Mouse (Mus musculus): Measurements from ENCODE around the gene Ccdc103. TPM values are rescaled to one million over a fixed set of nuclear protein-coding genes. Genes with fewer than 3 reads are reported as not detected.

Ccdc103 gene
- polyA plus RNA-seq, 1 experiment from 2014 or later = 2.4 TPM

GRCm38 (mm10) chr11:102895779-102896178 lies 14.8 kb downstream of the Ccdc103 start:
- H3K9me3 ChIP-seq = no peaks in the 10 kb centered on the region
- WGBS = 80% methylated on average over 9 of the region's 9 CpGs
- peaks cover 56% of the 10 kb centered on the region for H3K27me3 ChIP-seq
- no peak overlapping the region for H3K27ac ChIP-seq
- no peak for ATAC-seq (ENCODE audit: low FRiP score)
- no peak overlapping the region for H3K9ac ChIP-seq
- H3K4me2 ChIP-seq = no peak overlapping the region
- peaks cover 8% of the 10 kb centered on the region for H3K4me1 ChIP-seq
- H3K36me3 ChIP-seq (replicated peaks) = no peaks in the 10 kb centered on the region
- H3K4me3 ChIP-seq (replicated peaks) = no peak overlapping the region

- 79% methylated on average over 20 of the region's 20 CpGs for WGBS
- no peaks in the 10 kb centered on the region for H3K9me3 ChIP-seq
- H3K27ac ChIP-seq = no peak overlapping the region
- H3K9ac ChIP-seq = no peak overlapping the region
- H3K4me1 ChIP-seq = peaks cover 8% of the 10 kb centered on the region
- H3K27me3 ChIP-seq = peaks cover 52% of the 10 kb centered on the region
- ATAC-seq (ENCODE audit: low FRiP score) = no peak
- H3K4me3 ChIP-seq (replicated peaks) = no peak overlapping the region
- H3K36me3 ChIP-seq (replicated peaks) = no peaks in the 10 kb centered on the region
- H3K4me2 ChIP-seq = no peak overlapping the region
These were observed 15.6 kb downstream of the Ccdc103 start for GRCm38 (mm10) chr11:102896641-102897040.

- Histone ChIP-seq H3K36me3 (replicated peaks) (no peaks in the 10 kb centered on the region), H3K9me3 (no peaks in the 10 kb centered on the region), H3K27me3 (peaks cover 38% of the 10 kb centered on the region), H3K9ac (no peak overlapping the region), H3K4me1 (peaks cover 2% of the 10 kb centered on the region), H3K4me2 (no peak overlapping the region), H3K4me3 (replicated peaks) (no peak overlapping the region), H3K27ac (no peak overlapping the region)
- WGBS = 76% methylated on average over 9 of the region's 9 CpGs
- ATAC-seq (ENCODE audit: low FRiP score) = no peak
These were observed 17.4 kb downstream of the Ccdc103 start for GRCm38 (mm10) chr11:102898408-102898807.

GRCm38 (mm10) chr11:102900763-102901162 lies 19.8 kb downstream of the Ccdc103 start, which contains the start of gene Gfap:
TSS of gene Gfap (minus strand) at chr11:102900912.
- Histone ChIP-seq H3K9me3 (no peaks in the 10 kb centered on the region), H3K9ac (no peak within 1 kb of the TSS), H3K4me2 (no peak within 1 kb of the TSS), H3K4me3 (replicated peaks) (no peak within 1 kb of the TSS), H3K27me3 (peaks cover 14% of the 10 kb centered on the region), H3K27ac (no peak within 1 kb of the TSS), H3K36me3 (replicated peaks) (peaks cover 10% of the 10 kb centered on the region), H3K4me1 (no peaks in the 10 kb centered on the region)
- ATAC-seq (ENCODE audit: low FRiP score) = peak; percentile 71; the same call in 1 of the 2 replicates
- 15% methylated on average over 7 of the region's 7 CpGs for WGBS

GRCm38 (mm10) chr11:102901199-102901598 lies 20.2 kb downstream of the Ccdc103 start:
- Histone ChIP-seq H3K4me1 (no peaks in the 10 kb centered on the region), H3K4me2 (no peak overlapping the region), H3K9ac (no peak overlapping the region), H3K4me3 (replicated peaks) (no peak overlapping the region), H3K27ac (no peak overlapping the region), H3K27me3 (peaks cover 10% of the 10 kb centered on the region), H3K9me3 (no peaks in the 10 kb centered on the region), H3K36me3 (replicated peaks) (peaks cover 15% of the 10 kb centered on the region)
- ATAC-seq (ENCODE audit: low FRiP score) = no peak
- WGBS = 74% methylated on average over 4 of the region's 4 CpGs

- ATAC-seq (ENCODE audit: low FRiP score) = no peak
- Histone ChIP-seq H3K4me1 (no peaks in the 10 kb centered on the region), H3K9ac (no peak overlapping the region), H3K9me3 (no peaks in the 10 kb centered on the region), H3K4me2 (no peak overlapping the region), H3K36me3 (replicated peaks) (peaks cover 24% of the 10 kb centered on the region), H3K27ac (no peak overlapping the region), H3K4me3 (replicated peaks) (no peak overlapping the region), H3K27me3 (peaks cover 5% of the 10 kb centered on the region; the same call in 1 of the 2 replicates)
- 78% methylated on average over 5 of the region's 5 CpGs for WGBS
These were observed 21.1 kb downstream of the Ccdc103 start for GRCm38 (mm10) chr11:102902107-102902506.

- H3K9ac ChIP-seq = no peak overlapping the region
- no peak overlapping the region for H3K27ac ChIP-seq
- H3K36me3 ChIP-seq (replicated peaks) = peaks cover 39% of the 10 kb centered on the region
- no peak overlapping the region for H3K4me2 ChIP-seq
- no peak for ATAC-seq (ENCODE audit: low FRiP score)
- H3K27me3 ChIP-seq = no peaks in the 10 kb centered on the region
- WGBS = 84% methylated on average over 7 of the region's 7 CpGs
- no peaks in the 10 kb centered on the region for H3K9me3 ChIP-seq
- H3K4me1 ChIP-seq = no peaks in the 10 kb centered on the region
- H3K4me3 ChIP-seq (replicated peaks) = no peak overlapping the region
These were observed 22.6 kb downstream of the Ccdc103 start for GRCm38 (mm10) chr11:102903654-102904053.

GRCm38 (mm10) chr11:102911376-102911775 lies 30.4 kb downstream of the Ccdc103 start:
- 77% methylated on average over 7 of the region's 7 CpGs for WGBS
- Histone ChIP-seq H3K36me3 (replicated peaks) (peaks cover 97% of the 10 kb centered on the region), H3K27ac (no peak overlapping the region), H3K27me3 (no peaks in the 10 kb centered on the region), H3K4me2 (no peak overlapping the region), H3K4me1 (no peaks in the 10 kb centered on the region), H3K9ac (no peak overlapping the region), H3K9me3 (no peaks in the 10 kb centered on the region), H3K4me3 (replicated peaks) (no peak overlapping the region)
- ATAC-seq (ENCODE audit: low FRiP score) = no peak

- Histone ChIP-seq H3K27me3 (no peaks in the 10 kb centered on the region), H3K9ac (no peak overlapping the region), H3K4me2 (no peak overlapping the region), H3K9me3 (no peaks in the 10 kb centered on the region), H3K36me3 (replicated peaks) (peaks cover 57% of the 10 kb centered on the region), H3K4me1 (no peaks in the 10 kb centered on the region), H3K4me3 (replicated peaks) (no peak overlapping the region), H3K27ac (no peak overlapping the region)
- ATAC-seq (ENCODE audit: low FRiP score) = no peak
- 92% methylated on average over 9 of the region's 9 CpGs for WGBS
These were observed 34.4 kb downstream of the Ccdc103 start for GRCm38 (mm10) chr11:102915380-102915779.

GRCm38 (mm10) chr11:102918077-102918476 lies 37.1 kb downstream of the Ccdc103 start:
- no peak for ATAC-seq (ENCODE audit: low FRiP score)
- Histone ChIP-seq H3K36me3 (replicated peaks) (peaks cover 39% of the 10 kb centered on the region), H3K4me2 (no peak overlapping the region), H3K4me3 (replicated peaks) (no peak overlapping the region), H3K4me1 (peaks cover 18% of the 10 kb centered on the region), H3K9ac (no peak overlapping the region), H3K27me3 (no peaks in the 10 kb centered on the region), H3K27ac (no peak overlapping the region), H3K9me3 (no peaks in the 10 kb centered on the region)
- 98% methylated on average over 4 of the region's 4 CpGs for WGBS

GRCm38 (mm10) chr11:102921491-102921890 lies 40.5 kb downstream of the Ccdc103 start:
- Histone ChIP-seq H3K4me3 (replicated peaks) (no peak overlapping the region), H3K4me2 (no peak overlapping the region), H3K27me3 (no peaks in the 10 kb centered on the region), H3K36me3 (replicated peaks) (peaks cover 6% of the 10 kb centered on the region; the same call in 1 of the 2 replicates), H3K4me1 (peaks cover 33% of the 10 kb centered on the region), H3K27ac (no peak overlapping the region; the same call in 1 of the 2 replicates), H3K9ac (peak overlapping the region; percentile 14; the same call in 1 of the 2 replicates), H3K9me3 (no peaks in the 10 kb centered on the region)
- ATAC-seq (ENCODE audit: low FRiP score) = no peak
- 74% methylated on average over 6 of the region's 6 CpGs for WGBS

GRCm38 (mm10) chr11:102924557-102925350 lies 43.8 kb downstream of the Ccdc103 start, which contains the start of gene Kif18b:
TSS of gene Kif18b (minus strand) at chr11:102925124.
- peak within 1 kb of the TSS; percentile 71 for H3K9ac ChIP-seq
- peak within 1 kb of the TSS; percentile 65 for H3K4me2 ChIP-seq
- 0 out of 2 replicates have a peak, but pooled peaks cover 3% of the 10 kb centered on the region for H3K27me3 ChIP-seq
- H3K4me3 ChIP-seq (replicated peaks) = peak within 1 kb of the TSS; percentile 77
- ATAC-seq (ENCODE audit: low FRiP score) = peak; percentile 93
- peaks cover 6% of the 10 kb centered on the region; the same call in 1 of the 2 replicates for H3K36me3 ChIP-seq (replicated peaks)
- WGBS = under 1% methylated on average over 62 of the region's 62 CpGs
- H3K4me1 ChIP-seq = peaks cover 33% of the 10 kb centered on the region
- no peaks in the 10 kb centered on the region for H3K9me3 ChIP-seq
- peak within 1 kb of the TSS; percentile 96 for H3K27ac ChIP-seq

Measured in forebrain, embryonic 12.5 days (tissue).